Mouse (Mus musculus): ENCODE results near the gene Tfpi.
A peak's percentile ranks its signal among the peaks of the same experiment; 100 is the strongest.

Tfpi gene

GRCm38 (mm10) chr2:84476577-84476976 is at the start of gene Tfpi:
Gene Tfpi (minus strand): TSS chr2:84476775.
- DNase-seq: no peak

GRCm38 (mm10) chr2:84526221-84526620 is 49.6 kb upstream of the Tfpi start:
- no peak for DNase-seq

GRCm38 (mm10) chr2:84525806-84526205 is 49.2 kb upstream of the Tfpi start:
- no peak for DNase-seq

DNA sequence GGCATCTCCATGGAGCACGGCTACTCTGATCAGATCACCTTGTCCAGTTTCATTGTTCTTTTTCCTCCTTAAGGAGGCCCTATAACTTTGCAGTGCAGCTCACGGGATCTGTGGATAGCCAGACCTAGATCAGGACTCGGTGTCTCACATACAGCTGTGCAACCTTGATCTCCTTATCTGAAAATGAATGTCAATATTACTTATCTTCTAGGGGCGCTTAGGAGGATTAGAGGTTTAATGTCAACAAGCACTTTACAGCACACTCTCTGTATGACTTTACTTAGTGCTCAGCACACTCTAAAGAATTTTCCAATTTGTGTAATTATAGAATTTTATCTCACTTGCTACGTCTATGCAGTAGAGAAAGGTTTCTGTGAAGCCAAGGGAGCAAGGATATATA is 48.5 kb upstream of the Tfpi start:
- no peak for DNase-seq

DNA sequence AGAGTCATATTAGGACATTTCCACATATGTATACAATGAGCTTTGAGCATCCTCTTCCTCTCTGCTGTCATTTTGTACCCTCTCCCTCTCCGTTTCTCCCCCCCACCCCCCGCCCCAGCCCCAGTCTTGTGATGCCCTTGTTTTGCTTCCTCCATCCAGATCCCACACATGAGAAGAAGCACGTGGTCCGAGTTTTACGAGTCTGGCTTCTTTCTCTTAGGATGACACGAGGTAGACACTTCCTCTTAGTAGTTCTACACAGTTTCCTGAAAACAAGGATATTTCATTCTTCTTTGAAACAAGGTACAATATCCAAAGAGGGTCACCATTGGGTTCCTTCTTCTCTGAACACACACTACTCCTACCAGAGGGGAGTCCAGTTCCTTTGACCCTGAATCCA is 47.4 kb upstream of the Tfpi start:
- no peak for DNase-seq

- no peak for DNase-seq
Measured at GRCm38 (mm10) chr2:84523103-84523865, 46.7 kb upstream of the Tfpi start.

- DNase-seq: no peak
Measured at GRCm38 (mm10) chr2:84519514-84520067, 43.0 kb upstream of the Tfpi start.

DNA sequence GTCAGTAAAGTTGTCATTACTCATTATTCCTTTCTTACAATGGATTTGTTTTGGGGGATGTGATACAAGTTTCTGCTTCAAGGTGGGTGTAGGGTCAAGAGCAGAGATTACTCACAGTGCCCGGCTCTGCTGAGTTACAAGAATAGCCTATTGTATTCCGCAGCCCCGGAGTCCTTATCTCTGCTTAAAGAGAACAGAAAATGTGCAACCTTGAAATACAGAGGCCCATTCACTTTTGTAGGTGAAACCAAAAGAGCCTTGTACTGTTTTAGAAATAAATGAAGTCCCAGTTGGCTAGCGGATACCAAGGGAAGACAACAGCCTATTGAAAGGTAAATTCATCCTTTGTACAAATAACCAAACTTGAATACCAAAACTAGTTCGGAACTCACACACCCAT is 42.2 kb upstream of the Tfpi start:
- DNase-seq: no peak

GRCm38 (mm10) chr2:84513281-84513680 is 36.7 kb upstream of the Tfpi start:
- DNase-seq: no peak

DNA sequence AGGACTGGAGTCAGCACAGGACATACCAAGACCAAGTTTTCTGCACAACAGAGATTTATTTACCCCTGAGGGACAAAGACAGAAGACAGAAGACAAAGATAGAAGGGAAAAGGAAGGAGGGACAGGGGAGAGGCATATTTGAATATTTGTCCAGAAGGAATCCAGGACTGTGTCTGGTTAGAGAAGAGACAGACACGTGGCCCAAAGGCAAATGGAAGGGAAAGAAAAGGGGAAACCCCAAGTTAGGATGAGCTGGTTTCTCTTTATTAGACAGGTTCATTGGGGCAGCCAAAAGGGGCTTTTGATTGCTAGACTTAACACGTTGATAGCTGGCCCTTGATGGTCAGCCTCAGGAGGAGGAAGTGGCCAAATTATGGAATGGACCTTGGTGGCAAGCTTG is 34.9 kb upstream of the Tfpi start:
- no peak for DNase-seq

- DNase-seq: no peak
Measured at GRCm38 (mm10) chr2:84511036-84511435, 34.5 kb upstream of the Tfpi start.

- DNase-seq: peak; percentile 6 to 10
Measured at GRCm38 (mm10) chr2:84504954-84505394, 28.4 kb upstream of the Tfpi start.

DNA sequence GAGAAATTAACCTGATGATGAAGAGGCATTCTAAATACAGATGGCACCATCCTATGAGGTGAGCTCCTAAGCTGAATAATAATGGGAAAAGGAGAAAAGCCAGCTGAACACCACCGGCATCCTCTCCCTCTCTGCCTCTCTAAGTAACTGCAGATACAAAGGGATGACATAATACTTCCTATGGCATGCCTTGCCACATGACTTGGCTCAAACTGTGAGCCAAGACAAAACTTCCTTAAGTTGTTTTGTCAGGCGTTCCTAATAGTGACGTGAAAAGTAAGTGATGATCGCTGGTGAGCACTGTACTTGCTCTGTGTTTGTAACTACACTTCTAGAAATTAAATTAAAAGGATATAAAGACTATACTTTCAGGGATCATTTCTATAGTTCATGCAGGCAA is 27.7 kb upstream of the Tfpi start:
- no peak for DNase-seq

- no peak for DNase-seq
Measured at GRCm38 (mm10) chr2:84498921-84499320, 22.3 kb upstream of the Tfpi start.

GRCm38 (mm10) chr2:84495108-84495507 is 18.5 kb upstream of the Tfpi start:
- DNase-seq: no peak

DNA sequence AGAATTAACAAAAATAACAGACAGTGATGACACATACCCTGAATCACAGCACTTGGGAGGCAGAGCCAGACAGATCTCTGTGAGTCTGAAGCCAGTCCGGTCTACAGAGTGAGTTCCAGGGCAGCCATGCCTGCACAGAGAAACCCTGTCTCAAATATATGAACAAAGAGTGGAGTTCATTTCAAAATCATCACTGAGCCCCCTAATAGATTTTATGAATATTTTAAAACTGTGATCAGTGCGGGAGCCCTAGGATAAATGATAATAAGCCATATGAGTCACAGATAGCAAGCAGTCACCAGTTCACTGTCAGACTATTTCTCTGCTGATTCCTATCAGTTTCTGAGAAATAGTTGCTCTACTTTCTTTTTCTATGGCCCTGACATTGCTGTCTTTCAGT is 17.1 kb upstream of the Tfpi start:
- no peak for DNase-seq

DNA sequence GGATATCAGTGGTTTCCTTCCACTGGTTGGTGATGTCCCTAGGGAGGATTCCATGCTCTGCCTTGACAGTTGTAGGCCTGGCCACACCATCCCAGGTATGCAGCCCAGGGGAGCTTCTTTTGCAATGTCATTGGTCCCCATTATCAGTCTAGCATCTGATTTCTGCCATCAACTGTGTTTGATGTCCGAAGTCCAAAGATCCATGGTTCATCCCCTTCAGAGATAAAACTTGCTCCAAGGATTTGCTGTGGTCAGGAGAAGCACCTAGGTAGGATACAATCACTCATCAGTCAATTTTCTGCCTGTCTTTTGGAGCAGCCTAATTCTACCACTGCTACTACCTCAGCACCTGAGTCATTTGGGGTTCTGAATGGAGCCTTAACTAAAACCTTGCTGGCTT is 15.1 kb upstream of the Tfpi start:
- DNase-seq: no peak

GRCm38 (mm10) chr2:84487705-84488291 is 11.2 kb upstream of the Tfpi start:
- no peak for DNase-seq

DNA sequence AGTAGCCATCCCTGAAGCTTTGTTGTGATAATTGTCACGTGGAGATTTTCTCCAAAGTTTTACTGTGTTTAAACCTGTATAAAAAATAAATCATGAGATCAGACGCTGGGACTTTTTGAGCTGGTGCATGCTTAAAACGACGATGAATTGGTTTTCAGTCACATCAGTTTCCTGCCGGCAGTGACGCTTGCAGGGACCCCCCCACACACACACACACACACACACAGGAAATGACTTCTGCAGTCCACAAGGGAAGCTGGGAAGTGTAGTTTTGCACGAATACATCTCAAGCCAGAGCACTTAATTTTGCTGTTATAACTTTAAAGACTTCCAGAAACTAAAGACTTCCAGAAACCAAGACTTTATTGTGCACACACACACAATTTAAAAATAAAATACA is 5.3 kb upstream of the Tfpi start:
- peak in 1 of 2 experiments; percentile 12 for DNase-seq

DNA sequence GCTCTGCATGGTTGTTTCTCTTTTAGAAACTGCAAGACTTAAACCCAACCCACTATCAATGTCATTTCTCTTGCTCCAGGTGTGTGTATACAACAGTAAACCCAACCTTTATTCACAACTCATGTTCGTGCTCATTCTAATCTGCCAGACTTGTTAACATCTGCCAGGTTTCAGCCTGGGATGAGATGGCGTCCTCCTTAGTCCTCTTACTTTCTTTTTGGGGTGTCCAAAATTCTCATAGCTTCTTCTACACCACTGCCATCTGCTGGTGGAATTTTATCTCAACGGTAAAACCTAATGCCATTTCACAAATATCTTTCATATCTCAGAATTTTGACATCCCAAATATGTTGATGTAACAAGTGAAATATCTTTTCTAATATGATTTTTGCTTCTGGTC is 2.5 kb upstream of the Tfpi start:
- peak; percentile 12 to 13 for DNase-seq

DNA sequence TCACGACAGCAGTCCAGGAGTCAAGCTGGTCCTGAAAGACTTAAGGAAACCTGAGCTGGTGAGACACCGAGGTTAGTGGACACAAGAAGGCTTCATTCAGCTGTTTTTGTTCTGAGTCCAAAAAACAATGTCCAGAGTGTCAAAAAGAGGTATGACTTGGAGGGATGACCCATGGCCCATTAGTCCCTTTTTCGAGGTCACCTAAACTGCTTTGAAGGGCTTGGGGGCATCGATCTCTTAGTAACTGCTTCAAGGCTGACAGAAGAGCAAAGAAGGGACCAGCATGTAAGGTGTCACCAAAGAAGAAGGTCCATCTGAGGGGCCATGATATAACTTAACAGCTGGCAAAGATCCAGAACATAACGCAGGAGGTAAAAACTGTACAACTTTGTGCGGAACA is 1.2 kb upstream of the Tfpi start:
- no peak for DNase-seq

DNA sequence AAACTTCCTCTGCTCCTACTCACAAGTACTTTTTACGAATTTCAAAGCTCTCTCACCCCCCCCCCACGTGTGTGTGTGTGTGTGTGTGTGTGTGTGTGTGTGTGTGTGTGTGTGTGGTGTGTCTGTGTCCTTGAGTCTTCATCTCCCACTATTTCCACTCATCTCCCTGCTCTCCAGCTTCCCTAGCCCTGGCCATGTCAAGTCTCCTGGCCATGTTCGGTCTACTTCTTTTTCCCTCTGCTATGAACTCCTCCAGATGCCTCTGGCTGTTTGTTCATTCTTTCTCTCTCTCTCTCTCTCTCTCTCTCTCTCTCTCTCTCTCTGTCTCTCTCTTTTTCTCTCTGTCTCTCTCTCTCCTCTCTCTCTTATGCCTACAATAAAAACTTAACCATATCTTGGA is 444 bp downstream of the Tfpi start:
- DNase-seq: no peak

- no peak for DNase-seq
Measured at GRCm38 (mm10) chr2:84475601-84476000, 974 bp downstream of the Tfpi start.

DNA sequence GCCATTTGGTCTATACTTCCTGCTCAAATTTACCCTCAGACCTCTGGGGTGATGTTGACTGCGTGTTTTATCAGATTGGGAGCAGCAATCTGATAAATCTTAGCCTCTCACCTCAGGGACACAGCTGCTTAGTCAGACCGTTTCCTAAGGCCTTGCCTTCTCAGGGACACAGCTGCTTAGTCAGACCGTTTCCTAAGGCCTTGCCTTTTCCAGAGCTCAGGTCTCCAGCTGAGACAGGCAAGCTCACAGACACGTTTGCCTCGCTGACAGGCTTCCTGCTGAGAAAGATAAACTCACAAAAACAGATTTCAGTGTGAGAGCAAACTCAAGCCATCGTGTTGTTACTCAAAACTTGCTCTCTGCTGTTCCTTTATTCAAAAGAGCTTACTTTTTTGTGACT is 1.9 kb downstream of the Tfpi start:
- no peak for DNase-seq

Data from cerebellum, adult 18-20 months (tissue).